Mouse (Mus musculus) lung, postnatal 0 days (tissue): ENCODE measurements around the gene Nsun6. TPM values are rescaled to one million over a fixed set of nuclear protein-coding genes. Genes with fewer than 3 reads are reported as not detected.

ENCODE experiments used
- ATAC-seq: fragments of 200-750 bp; cut with Nextera tagmentation; 2 replicates; pipeline ENCODE4 v1.8.0; 2017; ENCODE audit warnings: moderate library complexity
- DNase-seq: peaks from one replicate; pipeline ENCODE4 v3.0.0-alpha.2; 2016; ENCODE audit warnings: low spot score
- H3K27ac ChIP-seq: fragments of 300-500 bp; sonication (generic); 2 replicates; pipeline ENCODE4 v1.5.1; 2014; ENCODE audit warnings: antibody characterized with exemption, mild to moderate bottlenecking, low read length, mixed read lengths
- H3K27me3 ChIP-seq: fragments of 300-500 bp; sonication (generic); replicated peaks from 2 replicates; pipeline ENCODE4 v1.6.1; 2014; ENCODE audit warnings: low read length, mixed read lengths; ENCODE audit not compliant: insufficient read depth
- H3K36me3 ChIP-seq: fragments of 300-500 bp; sonication (generic); 2 replicates; pipeline ENCODE4 v1.6.1; 2014; ENCODE audit warnings: low read length, mixed read lengths; ENCODE audit not compliant: insufficient read depth
- H3K4me1 ChIP-seq: fragments of 300-500 bp; sonication (generic); 2 replicates; pipeline ENCODE4 v1.6.1; 2014; ENCODE audit warnings: antibody characterized with exemption, low read depth, low read length, mixed read lengths; ENCODE audit not compliant: insufficient read depth
- H3K4me2 ChIP-seq: fragments of 300-500 bp; sonication (generic); replicated peaks from 2 replicates; pipeline ENCODE4 v1.6.1; 2014; ENCODE audit warnings: low read depth, mild to moderate bottlenecking, low read length, moderate library complexity, mixed read lengths
- H3K4me3 ChIP-seq: fragments of 300-500 bp; sonication (generic); 2 replicates; pipeline ENCODE4 v1.5.1; 2014; ENCODE audit warnings: low read depth, low read length
- H3K9ac ChIP-seq: fragments of 300-500 bp; sonication (generic); replicated peaks from 2 replicates; pipeline ENCODE4 v1.6.1; 2014; ENCODE audit warnings: low read depth, mild to moderate bottlenecking
- H3K9me3 ChIP-seq: fragments of 300-500 bp; sonication (generic); 2 replicates; pipeline ENCODE4 v1.6.1; 2016; ENCODE audit warnings: low read length, mixed read lengths
- CTCF ChIP-seq: IDR thresholded peaks from 2 replicates; pipeline ENCODE4 v1.5.1; 2016; ENCODE audit warnings: antibody characterized with exemption, mild to moderate bottlenecking
- EP300 ChIP-seq: IDR thresholded peaks from 2 replicates; pipeline ENCODE4 v1.6.1; 2016; ENCODE audit warnings: antibody characterized with exemption, mild to moderate bottlenecking, control low read depth
- WGBS: fragments of 180-500 bp; shearing (Covaris S2); extraction: QIAGEN DNeasy Blood & Tissue Kit; methylation state at CpG from one replicate; pipeline ENCODE4 v1.1.7; 2014; 5-methylcytosine and 5-hydroxymethylcytosine counted together
- polyA plus RNA-seq: library from polyadenylated mRNA; unstranded; fragments of >200 nt; fragmentation: Nextera tagmentation; extraction: Ambion mirVana; gene quantifications from 2 replicates; pipeline ENCODE4 v1.2.1, GENCODE M21; 2015

Gene Nsun6
- polyA plus RNA-seq, 1 experiment from 2014 or later = 9.8 TPM

DNA sequence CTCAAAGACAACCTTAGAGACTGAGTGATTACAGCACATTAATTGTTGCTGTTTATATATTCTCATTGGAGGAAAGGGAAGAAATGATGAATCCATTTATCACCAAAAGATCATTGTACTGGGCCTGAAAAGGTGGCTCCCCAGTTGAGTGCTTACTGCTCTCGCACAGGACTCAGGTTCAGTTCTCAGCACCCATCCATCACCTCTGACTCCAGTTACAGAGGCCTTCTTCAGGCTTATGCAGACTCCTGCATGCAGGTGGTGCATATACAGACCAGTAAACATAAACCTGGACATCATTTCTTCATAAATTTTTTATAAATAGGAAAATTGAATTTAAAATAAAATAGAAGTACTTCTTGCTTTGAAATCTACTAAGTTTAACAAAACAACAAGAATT lies 46.8 kb downstream of the Nsun6 start:
- H3K4me2 ChIP-seq = no peak overlapping the region
- TF ChIP-seq EP300 (no peak), CTCF (no peak)

DNA sequence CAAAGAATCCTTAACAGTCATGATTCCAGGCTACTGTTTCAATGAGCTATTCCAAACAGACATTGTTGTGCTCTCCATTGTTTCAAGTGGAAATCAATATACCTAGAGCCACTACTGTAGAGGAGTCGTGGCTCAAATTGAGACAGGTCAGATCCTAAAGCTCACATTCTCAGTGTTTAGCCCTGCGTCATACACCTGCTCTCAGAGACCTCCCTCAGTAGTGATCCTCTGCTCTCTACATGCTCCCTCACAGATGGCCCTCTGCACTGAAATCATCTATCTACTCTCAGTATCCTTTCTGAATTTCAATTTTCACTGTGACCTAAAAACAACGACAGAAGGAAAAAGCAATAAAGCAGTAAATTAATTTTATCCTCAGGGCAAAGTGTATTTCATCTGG lies 47.3 kb downstream of the Nsun6 start:
- no peak for TF ChIP-seq EP300
- no peak for TF ChIP-seq CTCF
- Histone ChIP-seq H3K27me3 (no peaks in the 10 kb centered on the region), H3K4me2 (no peak overlapping the region), H3K9me3 (no peaks in the 10 kb centered on the region), H3K4me1 (no peaks in the 10 kb centered on the region), H3K9ac (no peak overlapping the region), H3K36me3 (no peaks in the 10 kb centered on the region; the same call in 1 of the 2 replicates), H3K27ac (no peak overlapping the region), H3K4me3 (no peak overlapping the region)
- ATAC-seq (no peak), DNase-seq (no peak)
- WGBS = 86% methylated on average over 3 of the region's 3 CpGs

More for the DNA sequence above, 46.8 kb downstream of the Nsun6 start:
- DNase-seq (no peak), ATAC-seq (no peak)
- Histone ChIP-seq H3K36me3 (no peaks in the 10 kb centered on the region; the same call in 1 of the 2 replicates), H3K4me3 (no peak overlapping the region), H3K9ac (no peak overlapping the region), H3K4me1 (no peaks in the 10 kb centered on the region), H3K9me3 (no peaks in the 10 kb centered on the region), H3K27ac (no peak overlapping the region), H3K27me3 (no peaks in the 10 kb centered on the region)
- WGBS = 92% methylated on average over 1 of the region's 1 CpGs

DNA sequence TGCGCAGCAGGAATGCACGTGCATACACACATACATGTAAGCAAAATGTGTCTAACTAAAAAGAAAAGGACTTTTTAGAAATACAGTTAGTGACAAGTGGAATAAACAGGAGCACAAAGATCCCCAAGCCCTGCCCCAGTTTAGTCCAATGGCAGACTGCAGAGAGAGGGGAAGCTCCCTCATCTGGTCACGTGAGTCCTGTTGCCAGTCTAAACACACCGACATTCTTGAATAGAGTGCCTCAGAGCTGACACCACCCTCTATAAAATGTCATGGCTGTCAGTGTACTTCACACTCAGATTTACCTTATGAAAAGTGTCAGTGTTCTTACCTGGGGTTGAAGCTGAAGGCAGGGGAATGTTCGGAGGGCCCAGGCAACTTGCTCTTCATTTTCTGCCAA lies 57.0 kb downstream of the Nsun6 start:
- Histone ChIP-seq H3K9ac (no peak overlapping the region), H3K27ac (no peak overlapping the region), H3K9me3 (no peaks in the 10 kb centered on the region), H3K4me3 (no peak overlapping the region), H3K36me3 (0 out of 2 replicates have a peak, but pooled peaks cover 6% of the 10 kb centered on the region), H3K27me3 (no peaks in the 10 kb centered on the region), H3K4me2 (no peak overlapping the region), H3K4me1 (no peaks in the 10 kb centered on the region)
- no peak for TF ChIP-seq EP300
- peak; percentile 62 for ATAC-seq
- DNase-seq = peak; percentile 11
- WGBS = 62% methylated on average over 5 of the region's 5 CpGs

DNA sequence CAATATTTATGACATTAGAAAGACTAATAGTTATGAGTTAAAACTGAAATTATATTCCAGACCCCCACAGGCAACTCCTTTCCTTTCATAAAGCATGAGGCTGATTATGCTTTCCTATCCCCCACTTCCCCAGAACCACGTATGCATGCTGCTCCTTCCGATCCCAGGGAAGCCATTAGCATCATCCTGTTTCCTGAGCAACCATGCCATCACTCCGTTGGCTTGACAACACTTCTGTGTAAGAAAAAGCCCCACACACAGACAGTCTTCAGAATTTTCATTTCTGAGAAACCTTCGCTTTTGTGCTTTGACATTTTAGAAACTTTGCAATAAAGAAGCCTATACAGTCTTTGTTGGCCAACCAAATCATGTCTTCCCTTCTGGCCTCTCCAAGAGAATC lies 58.8 kb downstream of the Nsun6 start:
- 75% methylated on average over 4 of the region's 4 CpGs for WGBS
- H3K4me1 ChIP-seq = no peaks in the 10 kb centered on the region
- TF ChIP-seq CTCF (no peak), EP300 (no peak)
- no peaks in the 10 kb centered on the region for H3K27me3 ChIP-seq
- no peak overlapping the region for H3K27ac ChIP-seq
- no peak overlapping the region for H3K9ac ChIP-seq
- H3K36me3 ChIP-seq = 0 out of 2 replicates have a peak, but pooled peaks cover 6% of the 10 kb centered on the region
- no peaks in the 10 kb centered on the region for H3K9me3 ChIP-seq
- ATAC-seq = no peak
- H3K4me3 ChIP-seq = no peak overlapping the region
- DNase-seq = no peak
- no peak overlapping the region for H3K4me2 ChIP-seq

DNA sequence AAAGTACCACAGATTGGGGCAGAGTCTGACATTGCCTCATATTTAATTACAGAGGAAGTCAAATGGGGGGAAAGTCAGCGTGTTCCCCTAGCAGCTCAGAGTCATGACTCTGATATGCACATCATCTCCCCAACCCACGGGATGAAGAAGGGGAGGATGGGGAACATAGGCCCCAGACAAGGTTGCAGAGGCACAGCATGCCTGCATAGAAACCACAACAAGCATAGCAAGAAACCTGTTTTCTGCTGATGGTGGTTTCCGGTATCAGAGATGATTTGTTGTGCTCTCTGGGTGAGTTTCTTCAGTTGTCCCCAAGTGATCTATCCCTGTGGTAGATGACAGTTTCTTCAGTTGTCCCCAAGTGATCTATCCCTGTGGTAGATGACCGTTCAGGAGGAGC lies 62.3 kb downstream of the Nsun6 start:
- H3K27ac ChIP-seq = no peak overlapping the region
- H3K4me1 ChIP-seq = no peaks in the 10 kb centered on the region
- H3K4me2 ChIP-seq = no peak overlapping the region
- WGBS = 85% methylated on average over 4 of the region's 4 CpGs
- H3K9ac ChIP-seq = no peak overlapping the region
- DNase-seq (no peak), ATAC-seq (no peak)
- TF ChIP-seq CTCF (no peak), EP300 (no peak)
- H3K36me3 ChIP-seq = 0 out of 2 replicates have a peak, but pooled peaks cover 6% of the 10 kb centered on the region
- no peak overlapping the region for H3K4me3 ChIP-seq
- no peaks in the 10 kb centered on the region for H3K9me3 ChIP-seq
- no peaks in the 10 kb centered on the region for H3K27me3 ChIP-seq

DNA sequence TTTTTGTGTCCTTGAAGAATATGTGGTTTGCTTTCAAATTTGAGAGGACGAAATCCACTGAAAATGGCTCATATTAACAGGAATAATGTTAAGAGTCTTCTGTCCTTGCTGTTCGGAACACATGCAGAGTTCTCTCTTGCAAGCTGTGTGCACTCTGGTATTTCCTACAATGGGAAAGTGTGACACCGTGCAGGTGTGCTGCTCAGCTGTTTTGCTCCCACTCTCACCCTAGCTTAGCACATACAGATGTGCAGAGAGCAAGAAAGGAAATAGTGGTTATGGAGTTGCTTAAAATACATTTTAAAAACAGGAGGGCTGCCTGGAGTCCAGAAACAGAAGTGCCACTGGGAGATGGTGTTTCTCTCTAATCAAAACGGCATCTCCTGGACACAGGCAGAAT lies 65.5 kb downstream of the Nsun6 start:
- no peak for DNase-seq
- Histone ChIP-seq H3K4me2 (no peak overlapping the region), H3K27ac (no peak overlapping the region), H3K27me3 (no peaks in the 10 kb centered on the region), H3K9me3 (no peaks in the 10 kb centered on the region), H3K4me3 (no peak overlapping the region), H3K4me1 (no peaks in the 10 kb centered on the region), H3K36me3 (peaks cover 6% of the 10 kb centered on the region), H3K9ac (no peak overlapping the region)
- ATAC-seq = no peak
- 89% methylated on average over 4 of the region's 4 CpGs for WGBS
- TF ChIP-seq EP300 (no peak), CTCF (no peak)

DNA sequence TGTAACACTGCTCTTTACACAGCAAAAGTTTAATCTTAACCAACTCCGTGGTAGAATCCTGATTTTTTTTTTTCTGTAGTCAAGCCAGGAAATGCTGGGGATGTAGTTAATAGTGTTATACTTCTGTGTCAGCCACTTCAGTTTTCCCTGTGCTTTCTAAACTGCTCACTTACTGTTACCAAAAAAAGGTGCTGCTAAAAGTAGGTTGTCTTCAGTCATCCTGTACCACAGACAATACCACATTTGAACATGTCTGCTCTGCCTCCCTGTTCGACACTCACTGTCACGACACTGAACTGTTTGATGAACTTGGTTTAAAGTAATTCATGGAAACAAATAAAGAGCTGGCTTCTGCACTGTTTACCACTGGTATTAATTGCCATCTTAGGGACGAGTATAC lies 66.4 kb downstream of the Nsun6 start:
- ATAC-seq (no peak), DNase-seq (no peak)
- no peaks in the 10 kb centered on the region for H3K27me3 ChIP-seq
- no peak overlapping the region for H3K9ac ChIP-seq
- H3K4me1 ChIP-seq = no peaks in the 10 kb centered on the region
- WGBS = 75% methylated on average over 4 of the region's 4 CpGs
- H3K36me3 ChIP-seq = peaks cover 6% of the 10 kb centered on the region
- H3K4me2 ChIP-seq = no peak overlapping the region
- no peaks in the 10 kb centered on the region for H3K9me3 ChIP-seq
- TF ChIP-seq CTCF (no peak), EP300 (no peak)
- no peak overlapping the region for H3K4me3 ChIP-seq
- no peak overlapping the region for H3K27ac ChIP-seq
